Mouse (Mus musculus) intestine, embryonic 14.5 days (tissue): Measurements from ENCODE around the gene Sirt2. TPM values are rescaled to one million over a fixed set of nuclear protein-coding genes. Genes with fewer than 3 reads are reported as not detected.

Source experiments
- ATAC-seq: fragments of 200-750 bp; cut with Nextera tagmentation; replicated peaks from 2 replicates; pipeline ENCODE4 v1.8.0; 2017; ENCODE audit warnings: low read depth, moderate number of reproducible peaks, moderate TSS enrichment, moderate library complexity; ENCODE audit not compliant: low FRiP score, low TSS enrichment
- DNase-seq: peaks from one replicate; pipeline ENCODE4 v3.0.0-alpha.2; 2018; ENCODE audit warnings: low spot score
- H3K27ac ChIP-seq: fragments of 300-500 bp; sonication (generic); 2 replicates; pipeline ENCODE4 v1.5.1; 2014; ENCODE audit warnings: low read depth, mild to moderate bottlenecking, control low read depth
- H3K27me3 ChIP-seq: fragments of 300-500 bp; sonication (generic); replicated peaks from 2 replicates; pipeline ENCODE4 v1.6.1; 2014; ENCODE audit warnings: low read length, control low read depth; ENCODE audit not compliant: control insufficient read depth, insufficient read depth
- H3K36me3 ChIP-seq: fragments of 300-500 bp; sonication (generic); 2 replicates; pipeline ENCODE4 v1.6.1; 2014; ENCODE audit warnings: low read length, control low read depth; ENCODE audit not compliant: control insufficient read depth, insufficient read depth
- H3K4me1 ChIP-seq: fragments of 300-500 bp; sonication (generic); replicated peaks from 2 replicates; pipeline ENCODE4 v1.6.1; 2014; ENCODE audit warnings: low read length, control low read depth, mixed read lengths; ENCODE audit not compliant: control insufficient read depth, insufficient read depth
- H3K4me2 ChIP-seq: fragments of 300-500 bp; sonication (generic); 2 replicates; pipeline ENCODE4 v1.6.1; 2014; ENCODE audit warnings: low read length
- H3K4me3 ChIP-seq: fragments of 300-500 bp; sonication (generic); 2 replicates; pipeline ENCODE4 v1.5.1; 2014; ENCODE audit warnings: low read depth, low read length, control low read depth, mixed read lengths
- H3K9ac ChIP-seq: fragments of 300-500 bp; sonication (generic); 2 replicates; pipeline ENCODE4 v1.6.1; 2014; ENCODE audit warnings: mild to moderate bottlenecking, low read length
- H3K9me3 ChIP-seq: fragments of 300-500 bp; sonication (generic); 2 replicates; pipeline ENCODE4 v1.6.1; 2016; ENCODE audit warnings: low read length, control low read depth; ENCODE audit not compliant: control insufficient read depth
- WGBS: fragments of 180-500 bp; shearing (Covaris S2); extraction: QIAGEN DNeasy Blood & Tissue Kit; methylation state at CpG from one replicate; pipeline ENCODE4 v1.1.7; 2014; 5-methylcytosine and 5-hydroxymethylcytosine counted together
- polyA plus RNA-seq: library from polyadenylated mRNA; unstranded; fragments of >200 nt; fragmentation: Nextera tagmentation; extraction: Ambion mirVana; gene quantifications from 2 replicates; pipeline ENCODE4 v1.2.1, GENCODE M21; 2014

Sirt2 gene
- polyA plus RNA-seq, 1 experiment from 2014 or later: 56.8 TPM

DNA sequence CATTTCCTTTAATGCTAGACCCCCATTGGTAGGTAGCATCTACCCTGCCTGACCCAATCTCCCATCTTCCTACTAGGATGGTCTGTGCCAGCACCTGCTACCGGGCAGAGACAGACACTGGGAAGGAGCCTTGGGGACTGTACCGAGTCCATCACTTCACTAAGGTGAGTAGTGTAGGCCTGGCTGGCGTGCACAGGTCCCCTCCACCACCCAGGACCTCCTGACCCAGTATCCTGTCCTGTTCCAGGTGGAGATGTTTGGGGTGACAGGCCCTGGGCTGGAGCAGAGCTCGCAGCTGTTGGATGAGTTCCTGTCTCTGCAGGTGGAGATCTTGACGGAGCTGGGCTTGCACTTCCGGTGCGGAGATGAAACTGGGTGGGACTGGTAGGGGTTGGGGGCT lies 16.6 kb upstream of the Sirt2 start:
- H3K27me3 ChIP-seq: no peaks in the 10 kb centered on the region
- H3K9me3 ChIP-seq: no peaks in the 10 kb centered on the region
- no peaks in the 10 kb centered on the region for H3K4me1 ChIP-seq
- WGBS: 91% methylated on average over 7 of the region's 7 CpGs
- H3K36me3 ChIP-seq: peaks cover 37% of the 10 kb centered on the region
- no peak overlapping the region for H3K9ac ChIP-seq
- H3K27ac ChIP-seq: no peak overlapping the region
- H3K4me3 ChIP-seq: no peak overlapping the region
- H3K4me2 ChIP-seq: no peak overlapping the region
- ATAC-seq (no peak), DNase-seq (no peak)

DNA sequence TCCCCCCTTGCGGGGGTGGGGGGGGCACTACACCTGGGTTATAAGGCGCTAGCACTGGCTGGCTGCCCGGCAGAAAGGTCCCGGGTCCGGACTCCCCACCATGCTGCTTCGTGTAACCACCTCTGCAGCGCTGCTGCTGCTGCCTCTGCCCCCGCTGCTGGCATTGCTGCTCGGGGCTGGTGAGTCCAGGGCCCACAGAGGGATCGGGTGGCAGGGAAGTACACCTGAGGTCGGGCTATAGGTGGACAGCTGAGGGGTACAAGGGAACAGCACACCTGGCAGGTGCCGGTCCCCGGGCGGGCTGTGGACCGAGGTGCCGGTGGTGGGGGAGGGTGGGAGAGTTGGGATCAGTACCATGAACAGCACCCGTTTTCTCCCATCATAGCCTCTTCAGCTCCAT lies 10.5 kb upstream of the Sirt2 start, which contains the start of gene Ccer2:
Gene Ccer2 (plus strand): TSS at position 96 of the 400 bp plus-strand sequence.
- H3K4me2 ChIP-seq: peak within 1 kb of the TSS; percentile 5; the same call in 1 of the 2 replicates
- no peak within 1 kb of the TSS for H3K4me3 ChIP-seq
- DNase-seq (no peak), ATAC-seq (no peak)
- H3K4me1 ChIP-seq: 0 out of 2 replicates have a peak, but pooled peaks cover 5% of the 10 kb centered on the region
- no peak within 1 kb of the TSS for H3K9ac ChIP-seq
- H3K36me3 ChIP-seq: peaks cover 16% of the 10 kb centered on the region
- H3K27ac ChIP-seq: no peak within 1 kb of the TSS
- WGBS: 2% methylated on average over 17 of the region's 17 CpGs
- peaks cover 16% of the 10 kb centered on the region for H3K27me3 ChIP-seq
- H3K9me3 ChIP-seq: no peaks in the 10 kb centered on the region

DNA sequence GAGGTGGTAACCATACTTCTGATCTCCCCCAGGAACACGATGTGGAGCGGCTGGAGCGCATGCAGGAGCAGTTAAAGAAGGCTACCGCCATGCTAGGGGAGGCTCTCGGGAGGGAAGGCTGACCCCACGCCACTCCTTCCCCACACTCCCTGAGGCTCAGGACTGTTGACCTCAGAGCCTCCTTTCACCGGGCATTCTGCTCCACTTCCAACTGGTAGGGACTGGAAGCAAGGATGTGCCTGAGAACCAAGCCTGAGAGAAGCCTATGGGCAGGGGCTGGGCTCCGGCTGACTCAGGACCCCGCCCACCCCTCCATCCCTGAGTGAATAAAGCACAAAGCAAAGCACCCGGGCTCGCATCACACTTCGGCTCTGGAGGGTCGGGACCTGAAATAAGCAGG lies 7.9 kb upstream of the Sirt2 start:
- Histone ChIP-seq H3K9me3 (no peaks in the 10 kb centered on the region), H3K4me1 (0 out of 2 replicates have a peak, but pooled peaks cover 5% of the 10 kb centered on the region), H3K4me2 (no peak overlapping the region), H3K27ac (no peak overlapping the region), H3K36me3 (peaks cover 19% of the 10 kb centered on the region), H3K27me3 (peaks cover 16% of the 10 kb centered on the region), H3K9ac (no peak overlapping the region), H3K4me3 (no peak overlapping the region)
- no peak for ATAC-seq
- WGBS: 84% methylated on average over 13 of the region's 13 CpGs
- DNase-seq: no peak

DNA sequence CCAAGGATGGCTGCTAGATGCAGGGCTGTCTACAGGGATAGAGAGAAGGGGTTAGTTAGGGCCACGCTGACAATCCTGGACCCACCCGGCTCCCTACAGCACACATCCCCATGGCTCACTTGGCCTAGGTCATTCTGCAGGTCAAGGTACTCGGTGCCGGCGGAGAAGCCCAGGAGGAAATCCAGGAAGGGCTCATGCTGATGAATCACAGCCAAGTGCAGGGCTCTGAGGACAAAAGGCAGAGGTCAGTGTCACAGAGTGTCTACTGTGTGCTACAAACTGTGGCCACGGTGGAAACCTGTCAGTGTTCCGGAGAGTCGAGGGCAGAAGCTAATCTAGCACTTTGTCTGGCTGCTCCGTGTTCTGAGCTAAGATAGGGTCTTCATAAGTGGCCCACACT lies 4.6 kb upstream of the Sirt2 start:
- H3K27ac ChIP-seq: no peak overlapping the region
- H3K4me3 ChIP-seq: no peak overlapping the region
- no peak overlapping the region for H3K4me2 ChIP-seq
- H3K36me3 ChIP-seq: peaks cover 19% of the 10 kb centered on the region
- H3K27me3 ChIP-seq: peaks cover 1% of the 10 kb centered on the region; the same call in 1 of the 2 replicates
- no peak overlapping the region for H3K9ac ChIP-seq
- WGBS: 90% methylated on average over 9 of the region's 9 CpGs
- DNase-seq (no peak), ATAC-seq (no peak)
- no peaks in the 10 kb centered on the region for H3K9me3 ChIP-seq
- peaks cover 7% of the 10 kb centered on the region for H3K4me1 ChIP-seq

DNA sequence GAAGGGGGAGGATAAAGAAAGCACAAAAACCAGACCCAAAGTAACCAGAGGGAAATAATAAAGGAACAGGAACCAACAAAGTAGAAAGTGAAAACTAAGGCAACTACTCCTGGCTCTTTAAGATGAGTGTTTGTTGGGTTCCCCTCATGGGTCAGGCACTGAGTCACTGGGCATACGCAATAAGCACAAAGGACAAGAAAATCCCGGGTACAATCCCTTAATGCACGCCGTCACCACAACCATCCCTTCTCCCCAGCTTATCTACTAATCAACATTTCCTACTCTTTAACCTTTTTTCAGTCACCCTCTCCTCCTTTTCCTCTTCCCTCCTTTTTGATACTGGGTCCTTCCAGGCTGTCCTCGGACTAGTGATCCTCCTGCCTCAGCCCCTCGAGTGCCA lies 1.3 kb upstream of the Sirt2 start:
- H3K9me3 ChIP-seq: no peaks in the 10 kb centered on the region
- H3K9ac ChIP-seq: no peak overlapping the region

DNA sequence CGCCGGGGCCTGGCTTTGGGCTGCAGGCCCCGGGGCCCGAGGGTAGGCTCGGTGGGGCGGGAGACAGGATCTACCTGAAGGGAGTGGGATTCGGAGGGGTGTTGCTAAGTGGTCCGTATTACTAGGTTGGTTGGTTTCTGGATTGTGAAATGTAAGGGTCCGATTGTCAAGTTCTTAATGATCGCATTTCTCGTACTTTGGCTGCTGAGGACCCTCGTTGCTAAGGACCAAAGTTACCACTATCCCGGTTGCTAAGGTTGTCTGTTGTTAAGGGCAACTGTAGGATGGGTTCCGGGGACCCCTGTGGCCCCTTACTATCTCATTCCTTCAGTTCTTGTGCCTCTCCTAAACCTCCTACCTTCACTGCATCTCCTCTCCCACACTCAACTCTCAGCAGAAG lies 375 bp downstream of the Sirt2 start:
- Histone ChIP-seq H3K4me3 (peak overlapping the region; percentile 78), H3K9me3 (no peaks in the 10 kb centered on the region), H3K4me1 (peaks cover 11% of the 10 kb centered on the region), H3K36me3 (no peaks in the 10 kb centered on the region), H3K27me3 (no peaks in the 10 kb centered on the region), H3K4me2 (peak overlapping the region; percentile 59), H3K9ac (peak overlapping the region; percentile 53), H3K27ac (no peak overlapping the region)
- ATAC-seq: no peak
- 4% methylated on average over 14 of the region's 14 CpGs for WGBS
- no peak for DNase-seq

More for the DNA sequence above, 1.3 kb upstream of the Sirt2 start:
- H3K27me3 ChIP-seq: no peaks in the 10 kb centered on the region
- DNase-seq (no peak), ATAC-seq (no peak)
- 86% methylated on average over 6 of the region's 6 CpGs for WGBS
- no peak overlapping the region for H3K4me3 ChIP-seq
- peaks cover 14% of the 10 kb centered on the region for H3K36me3 ChIP-seq
- no peak overlapping the region for H3K27ac ChIP-seq
- peaks cover 11% of the 10 kb centered on the region for H3K4me1 ChIP-seq
- peak overlapping the region; percentile 79 for H3K4me2 ChIP-seq

DNA sequence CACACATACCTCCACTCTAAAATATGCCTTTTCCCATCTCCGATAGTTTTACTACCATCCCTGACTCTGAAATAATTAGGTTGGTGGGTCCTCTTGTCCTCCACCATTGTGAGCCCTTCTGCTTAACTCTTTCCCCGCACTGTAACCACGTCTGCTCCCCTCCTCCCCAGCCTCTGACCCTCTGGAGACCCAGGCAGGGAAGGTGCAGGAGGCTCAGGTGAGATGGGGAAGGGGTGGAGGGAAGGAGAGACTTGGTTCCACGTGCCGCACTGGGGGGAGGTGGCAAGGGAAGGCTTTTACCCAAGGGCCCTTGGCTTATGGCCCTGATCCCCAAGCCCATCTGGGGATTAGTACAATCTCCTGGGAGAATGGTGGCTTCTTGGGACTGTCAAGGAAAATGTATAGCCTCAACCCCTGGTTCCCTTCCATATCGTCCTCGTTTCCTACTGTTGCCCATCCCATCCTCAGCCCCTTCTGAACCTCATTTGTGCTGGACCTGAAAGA lies 979 bp downstream of the Sirt2 start, which contains the start of gene Nfkbib:
Gene Nfkbib (minus strand): TSS at position 51 of the 504 bp plus-strand sequence.
- 55% methylated on average over 7 of the region's 7 CpGs for WGBS

DNA sequence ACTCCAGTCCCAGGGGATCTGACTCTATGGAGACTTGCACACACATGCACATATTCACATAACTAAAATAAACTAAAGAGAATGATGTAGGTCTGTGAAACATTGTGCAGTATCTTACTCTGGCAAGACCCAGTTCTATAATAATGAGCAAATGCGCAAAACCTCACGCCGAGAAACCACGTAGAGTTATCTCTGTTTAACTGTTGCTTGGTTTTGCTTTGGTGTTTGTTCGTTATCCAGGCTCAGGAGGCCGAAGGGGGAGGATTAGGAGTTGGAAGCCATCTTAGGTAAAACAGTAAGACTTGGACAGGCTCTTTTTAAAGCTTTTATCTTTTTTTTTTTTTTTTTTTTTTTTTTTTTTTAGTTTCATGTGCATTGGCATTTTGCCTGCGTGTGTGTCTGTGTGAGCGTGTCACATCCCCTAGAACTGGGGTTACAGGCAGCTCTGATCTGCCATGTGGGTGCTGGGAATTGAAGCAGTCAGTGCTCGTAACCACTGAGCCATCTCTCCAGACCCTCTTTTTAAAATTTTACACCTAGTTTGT lies 3.0 kb downstream of the Sirt2 start:
- DNase-seq (no peak), ATAC-seq (no peak)
- Histone ChIP-seq H3K27ac (no peak overlapping the region), H3K9me3 (no peaks in the 10 kb centered on the region), H3K4me1 (peaks cover 11% of the 10 kb centered on the region), H3K4me2 (no peak overlapping the region), H3K9ac (no peak overlapping the region), H3K4me3 (no peak overlapping the region), H3K36me3 (no peaks in the 10 kb centered on the region), H3K27me3 (no peaks in the 10 kb centered on the region)
- 89% methylated on average over 9 of the region's 9 CpGs for WGBS

More for the DNA sequence above, 979 bp downstream of the Sirt2 start, which contains the start of gene Nfkbib:
- H3K9me3 ChIP-seq: no peaks in the 10 kb centered on the region
- peak within 1 kb of the TSS; percentile 79 for H3K4me2 ChIP-seq
- H3K27me3 ChIP-seq: no peaks in the 10 kb centered on the region
- no peaks in the 10 kb centered on the region for H3K36me3 ChIP-seq
- DNase-seq (no peak), ATAC-seq (no peak)
- peaks cover 11% of the 10 kb centered on the region for H3K4me1 ChIP-seq
- H3K27ac ChIP-seq: no peak within 1 kb of the TSS
- H3K9ac ChIP-seq: peak within 1 kb of the TSS; percentile 53
- peak within 1 kb of the TSS; percentile 78 for H3K4me3 ChIP-seq

DNA sequence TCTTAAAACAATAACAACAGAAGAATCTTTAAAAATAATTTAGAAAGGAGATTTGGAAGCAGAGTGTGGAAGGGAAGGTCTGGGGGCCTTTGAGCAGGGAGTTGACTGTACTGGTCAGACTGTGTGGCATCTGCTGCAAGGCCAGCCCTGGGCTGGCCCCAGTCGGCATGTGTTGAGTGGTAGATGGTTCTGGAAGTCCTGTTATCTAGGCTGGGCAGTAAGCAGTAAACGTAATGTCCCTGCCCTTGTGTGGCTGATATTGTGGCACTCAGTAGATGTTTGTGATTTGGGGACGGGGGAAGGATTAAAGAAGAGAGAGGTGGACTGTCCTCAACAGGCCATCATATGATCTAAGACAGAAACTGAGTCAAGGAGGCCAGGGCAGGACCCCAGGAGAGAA lies 3.8 kb downstream of the Sirt2 start:
- no peaks in the 10 kb centered on the region for H3K9me3 ChIP-seq
- no peaks in the 10 kb centered on the region for H3K36me3 ChIP-seq
- H3K9ac ChIP-seq: no peak overlapping the region
- ATAC-seq (no peak), DNase-seq (no peak)
- no peak overlapping the region for H3K27ac ChIP-seq
- H3K4me1 ChIP-seq: peaks cover 10% of the 10 kb centered on the region
- WGBS: 95% methylated on average over 3 of the region's 3 CpGs
- H3K4me3 ChIP-seq: no peak overlapping the region
- no peaks in the 10 kb centered on the region for H3K27me3 ChIP-seq
- H3K4me2 ChIP-seq: no peak overlapping the region
